Mouse (Mus musculus) kidney, embryonic 14.5 days (tissue): Measurements from ENCODE around the gene Pfkfb2. TPM values are rescaled to one million over a fixed set of nuclear protein-coding genes. Genes with fewer than 3 reads are reported as not detected.

Experiments
- ATAC-seq: fragments of 200-750 bp; cut with Nextera tagmentation; 2 replicates; pipeline ENCODE4 v1.8.0; 2017; ENCODE audit warnings: moderate number of reproducible peaks, mild to moderate bottlenecking, moderate TSS enrichment, moderate library complexity; ENCODE audit not compliant: low FRiP score, low TSS enrichment
- H3K27ac ChIP-seq: fragments of 300-500 bp; sonication (generic); 2 replicates; pipeline ENCODE4 v1.5.1; 2014; ENCODE audit warnings: low read depth, mild to moderate bottlenecking, low read length, moderate library complexity, mixed read lengths
- H3K27me3 ChIP-seq: fragments of 300-500 bp; sonication (generic); 2 replicates; pipeline ENCODE4 v1.6.1; 2014; ENCODE audit warnings: mild to moderate bottlenecking, low read length; ENCODE audit not compliant: control insufficient read depth, insufficient read depth
- H3K36me3 ChIP-seq: fragments of 300-500 bp; sonication (generic); 2 replicates; pipeline ENCODE4 v1.6.1; 2014; ENCODE audit warnings: low read length, mixed read lengths; ENCODE audit not compliant: control insufficient read depth, insufficient read depth
- H3K4me1 ChIP-seq: fragments of 300-500 bp; sonication (generic); 2 replicates; pipeline ENCODE4 v1.6.1; 2014; ENCODE audit warnings: low read length, mixed read lengths; ENCODE audit not compliant: control insufficient read depth, insufficient read depth
- H3K4me2 ChIP-seq: fragments of 300-500 bp; sonication (generic); replicated peaks from 2 replicates; pipeline ENCODE4 v1.6.1; 2014; ENCODE audit warnings: low read depth, mild to moderate bottlenecking, low read length
- H3K4me3 ChIP-seq: fragments of 300-500 bp; sonication (generic); 2 replicates; pipeline ENCODE4 v1.5.1; 2014; ENCODE audit warnings: mild to moderate bottlenecking, low read length
- H3K9ac ChIP-seq: fragments of 300-500 bp; sonication (generic); 2 replicates; pipeline ENCODE4 v1.6.1; 2014; ENCODE audit warnings: low read depth, mild to moderate bottlenecking, low read length, moderate library complexity
- H3K9me3 ChIP-seq: fragments of 300-500 bp; sonication (generic); 2 replicates; pipeline ENCODE4 v1.6.1; 2016; ENCODE audit warnings: low read length; ENCODE audit not compliant: control insufficient read depth
- WGBS: fragments of 180-500 bp; shearing (Covaris S2); extraction: QIAGEN DNeasy Blood & Tissue Kit; methylation state at CpG from one replicate; pipeline ENCODE4 v1.1.7; 2014; 5-methylcytosine and 5-hydroxymethylcytosine counted together
- polyA plus RNA-seq: library from polyadenylated mRNA; unstranded; fragments of >200 nt; fragmentation: Nextera tagmentation; extraction: Ambion mirVana; gene quantifications from 2 replicates; pipeline ENCODE4 v1.2.1, GENCODE M21; 2014

Pfkfb2 gene
- 5.0 and 8.2 TPM in 2 replicates for polyA plus RNA-seq

DNA sequence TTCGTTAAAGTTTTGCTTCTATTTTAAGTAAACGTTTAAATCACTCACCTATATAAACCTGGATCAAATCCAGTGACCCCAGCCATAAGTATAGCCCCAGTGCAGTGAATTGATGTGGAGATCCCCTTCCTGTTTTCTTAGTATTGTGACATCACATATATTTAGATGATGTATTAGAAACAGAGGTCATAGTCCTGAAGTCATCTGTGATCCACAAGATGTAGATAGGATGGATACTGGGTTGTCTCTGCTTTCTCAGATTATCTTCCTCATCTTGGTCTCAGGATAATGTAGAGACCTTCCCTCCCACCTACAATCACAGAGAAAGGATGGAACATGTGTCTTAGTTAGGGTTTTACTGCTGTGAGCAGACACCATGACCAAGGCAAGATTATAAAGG is at the start of gene Pfkfb2:
Gene Pfkfb2, minus strand, starts transcription at position 101 of the 400 bp plus-strand sequence.
- H3K36me3 ChIP-seq, result no peaks in the 10 kb centered on the region
- H3K4me2 ChIP-seq, result no peak within 1 kb of the TSS
- WGBS, result 82% methylated on average over 2 of the region's 2 CpGs
- H3K4me3 ChIP-seq, result no peak within 1 kb of the TSS
- H3K27me3 ChIP-seq, result no peaks in the 10 kb centered on the region
- peaks cover 7% of the 10 kb centered on the region; the same call in 1 of the 2 replicates for H3K4me1 ChIP-seq
- no peak within 1 kb of the TSS for H3K9ac ChIP-seq
- no peaks in the 10 kb centered on the region for H3K9me3 ChIP-seq
- no peak for ATAC-seq
- H3K27ac ChIP-seq, result no peak within 1 kb of the TSS

DNA sequence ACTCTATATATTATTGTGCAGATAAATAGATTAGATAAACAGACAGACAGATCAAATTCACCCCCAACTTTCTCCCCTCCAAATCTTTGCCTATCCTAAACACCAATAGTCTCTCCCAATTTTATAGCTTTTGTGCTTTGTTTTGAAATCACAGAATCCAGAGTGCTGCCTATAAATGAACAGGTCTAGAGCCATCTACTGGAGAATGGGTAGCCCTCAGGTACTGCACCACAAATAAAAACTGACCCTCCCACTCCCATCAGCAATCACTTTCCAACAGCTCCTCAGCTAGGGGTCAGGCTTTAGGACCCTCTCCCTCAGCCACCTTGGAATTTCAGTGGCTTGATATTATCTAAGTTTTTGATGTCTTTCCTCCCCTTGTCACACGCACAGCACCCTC is 47.6 kb upstream of the Pfkfb2 start:
- no peaks in the 10 kb centered on the region for H3K36me3 ChIP-seq
- WGBS, result 64% methylated on average over 1 of the region's 1 CpGs
- no peaks in the 10 kb centered on the region for H3K27me3 ChIP-seq
- no peak overlapping the region for H3K4me3 ChIP-seq
- no peak for ATAC-seq
- H3K4me1 ChIP-seq, result no peaks in the 10 kb centered on the region
- no peak overlapping the region for H3K27ac ChIP-seq
- H3K9me3 ChIP-seq, result no peaks in the 10 kb centered on the region
- H3K4me2 ChIP-seq, result no peak overlapping the region
- H3K9ac ChIP-seq, result no peak overlapping the region

DNA sequence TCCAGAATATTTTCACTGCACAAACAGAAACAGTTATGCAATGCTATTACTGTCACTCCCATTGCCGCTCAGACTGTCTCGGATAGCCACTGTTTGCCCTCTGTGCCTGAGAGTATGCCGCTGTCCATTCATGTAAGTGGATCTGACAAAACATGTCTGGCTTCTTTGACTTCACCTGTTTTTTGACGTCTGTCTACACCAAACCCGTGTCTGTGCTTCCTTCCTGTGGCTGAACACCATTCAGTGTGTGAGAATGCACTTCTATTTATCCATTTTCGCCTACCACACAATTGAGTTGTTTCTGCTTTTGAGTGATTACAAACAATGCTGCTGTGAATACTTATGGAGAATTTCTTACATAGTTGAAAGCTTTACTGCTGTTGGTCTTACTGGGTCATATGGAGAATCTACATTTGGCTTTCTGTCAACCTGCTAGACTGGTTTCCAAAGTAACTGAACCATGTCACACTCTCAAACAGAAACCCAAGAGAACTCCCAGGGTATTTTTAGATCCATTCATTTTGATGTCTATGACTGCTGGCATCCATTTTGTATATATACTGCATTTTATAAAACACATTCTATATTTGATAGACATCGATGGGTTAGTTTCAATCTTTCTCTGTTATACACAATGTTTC is 46.8 kb upstream of the Pfkfb2 start:
- H3K9ac ChIP-seq, result no peak overlapping the region
- ATAC-seq, result no peak
- H3K4me2 ChIP-seq, result no peak overlapping the region
- no peaks in the 10 kb centered on the region for H3K27me3 ChIP-seq
- H3K9me3 ChIP-seq, result no peaks in the 10 kb centered on the region
- H3K36me3 ChIP-seq, result no peaks in the 10 kb centered on the region
- H3K27ac ChIP-seq, result 0 out of 2 replicates have a peak overlapping the region, but pooled peaks have one; percentile 20
- H3K4me3 ChIP-seq, result no peak overlapping the region
- 79% methylated on average over 7 of the region's 7 CpGs for WGBS
- no peaks in the 10 kb centered on the region for H3K4me1 ChIP-seq

DNA sequence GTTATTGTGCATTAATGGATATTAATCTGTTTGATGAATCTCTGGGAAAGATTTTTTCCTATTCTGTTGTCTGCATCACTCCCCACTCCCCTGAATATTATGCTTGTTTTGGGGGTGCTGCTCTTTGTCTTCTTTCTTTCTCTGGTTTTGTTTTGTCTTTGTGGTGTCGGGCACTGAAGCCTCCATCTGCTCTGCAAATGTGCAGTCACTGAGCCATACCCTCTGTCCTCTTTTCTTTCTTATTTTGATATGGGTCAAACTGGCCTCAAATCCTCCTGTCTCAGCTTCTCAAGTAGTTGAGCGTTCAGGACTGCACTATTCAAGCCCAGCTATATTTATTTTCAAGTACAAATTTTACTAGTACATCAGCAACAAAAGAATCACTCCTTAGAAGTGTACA is 46.2 kb upstream of the Pfkfb2 start:
- H3K36me3 ChIP-seq, result no peaks in the 10 kb centered on the region
- WGBS, result 79% methylated on average over 2 of the region's 2 CpGs
- no peak for ATAC-seq
- H3K4me2 ChIP-seq, result no peak overlapping the region
- no peak overlapping the region for H3K27ac ChIP-seq
- H3K27me3 ChIP-seq, result no peaks in the 10 kb centered on the region
- H3K4me3 ChIP-seq, result no peak overlapping the region
- no peaks in the 10 kb centered on the region for H3K4me1 ChIP-seq
- no peaks in the 10 kb centered on the region for H3K9me3 ChIP-seq
- no peak overlapping the region for H3K9ac ChIP-seq

DNA sequence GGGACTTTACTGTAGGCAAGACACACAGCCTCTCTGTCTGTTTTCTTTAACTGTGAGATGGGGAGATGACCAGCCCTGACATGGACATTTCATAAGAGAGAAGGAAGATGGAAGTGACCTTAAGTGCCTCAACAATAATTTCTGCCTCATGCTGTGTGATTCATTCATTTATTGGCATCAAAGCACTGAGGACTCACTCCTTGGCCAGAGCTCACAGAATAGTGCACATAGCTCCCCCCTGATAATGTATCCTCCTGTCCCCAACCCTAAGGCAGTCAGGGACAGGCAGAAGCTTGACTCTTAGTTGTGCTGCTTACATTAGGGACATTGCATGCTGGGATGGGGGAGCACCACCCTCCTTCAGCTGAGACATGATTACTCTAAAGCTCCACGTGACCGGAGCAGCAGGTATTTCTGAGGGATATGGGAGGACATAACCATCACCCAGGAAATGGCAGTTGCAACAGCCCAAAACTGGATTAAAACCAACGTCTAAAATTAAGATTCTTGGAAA is 42.0 kb upstream of the Pfkfb2 start:
- WGBS, result 72% methylated on average over 3 of the region's 3 CpGs
- H3K4me2 ChIP-seq, result no peak overlapping the region
- ATAC-seq, result no peak
- H3K27ac ChIP-seq, result no peak overlapping the region
- no peaks in the 10 kb centered on the region for H3K27me3 ChIP-seq
- no peak overlapping the region for H3K9ac ChIP-seq
- no peaks in the 10 kb centered on the region for H3K4me1 ChIP-seq
- H3K9me3 ChIP-seq, result no peaks in the 10 kb centered on the region
- H3K36me3 ChIP-seq, result no peaks in the 10 kb centered on the region
- H3K4me3 ChIP-seq, result no peak overlapping the region

DNA sequence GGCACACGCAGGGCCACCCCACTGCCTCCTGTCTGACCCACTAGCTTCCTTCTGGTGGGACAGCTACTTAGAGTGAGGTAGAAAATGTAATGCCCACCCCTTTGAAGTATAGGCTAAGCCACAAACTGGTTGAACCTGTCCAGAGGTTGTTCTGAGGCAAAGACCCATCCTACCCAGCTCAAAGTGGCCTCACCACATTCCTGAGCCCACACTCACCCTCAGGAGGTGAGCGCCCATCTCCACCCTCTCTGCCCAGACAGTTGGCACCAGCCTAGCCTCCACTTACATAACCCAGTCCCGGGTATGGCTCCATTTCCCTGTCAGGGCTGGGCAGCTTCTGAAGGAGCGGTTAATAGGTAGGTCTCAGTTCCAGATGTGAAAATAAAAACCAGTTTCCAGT is 41.4 kb upstream of the Pfkfb2 start:
- WGBS, result 75% methylated on average over 4 of the region's 4 CpGs
- H3K27me3 ChIP-seq, result no peaks in the 10 kb centered on the region
- H3K27ac ChIP-seq, result no peak overlapping the region
- no peak overlapping the region for H3K4me2 ChIP-seq
- no peaks in the 10 kb centered on the region for H3K4me1 ChIP-seq
- H3K36me3 ChIP-seq, result no peaks in the 10 kb centered on the region
- no peak overlapping the region for H3K4me3 ChIP-seq
- peak; percentile 80 for ATAC-seq
- no peaks in the 10 kb centered on the region for H3K9me3 ChIP-seq
- no peak overlapping the region for H3K9ac ChIP-seq

DNA sequence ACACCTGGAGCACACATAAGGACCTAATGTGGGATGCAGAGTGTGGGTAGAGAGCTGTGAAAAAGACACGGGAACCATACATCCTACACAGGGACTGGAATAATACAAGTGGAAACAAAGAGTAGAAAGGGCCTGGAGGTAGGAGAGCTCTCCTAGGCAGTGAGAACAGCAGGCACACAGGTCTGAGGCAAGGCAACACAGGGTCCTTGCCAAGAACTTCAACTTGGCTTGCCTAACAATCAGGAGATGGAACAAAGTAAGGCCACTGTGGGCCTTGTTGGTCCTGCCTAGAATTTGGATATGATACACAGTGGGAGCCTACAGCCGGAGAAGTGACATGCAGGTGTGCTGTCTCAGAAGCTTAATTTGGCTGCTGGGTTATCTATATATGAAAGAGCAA is 40.9 kb upstream of the Pfkfb2 start:
- Histone ChIP-seq H3K9ac (no peak overlapping the region), H3K27ac (no peak overlapping the region), H3K27me3 (no peaks in the 10 kb centered on the region), H3K4me2 (no peak overlapping the region), H3K36me3 (no peaks in the 10 kb centered on the region), H3K4me3 (no peak overlapping the region), H3K9me3 (no peaks in the 10 kb centered on the region), H3K4me1 (no peaks in the 10 kb centered on the region)
- ATAC-seq, result no peak
- 94% methylated on average over 2 of the region's 2 CpGs for WGBS

DNA sequence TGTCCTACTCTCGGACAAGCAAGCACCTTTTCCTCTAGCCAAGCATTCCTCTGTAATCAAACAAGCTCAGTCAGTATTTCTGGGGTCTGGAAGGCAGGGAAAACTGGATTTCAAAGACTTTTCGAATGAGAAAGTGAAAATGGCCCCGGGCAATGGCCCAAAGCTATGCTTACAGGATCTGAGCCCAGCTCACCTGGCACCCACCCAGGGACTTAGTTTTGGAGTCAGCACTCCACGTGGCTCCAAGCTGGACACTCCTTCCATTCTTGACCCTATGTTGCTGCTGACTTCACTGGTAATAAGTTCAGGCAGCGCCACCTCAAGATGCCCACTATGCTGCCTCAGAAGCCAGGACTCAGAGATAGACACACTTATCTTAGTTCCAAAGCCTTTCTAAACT is 38.0 kb upstream of the Pfkfb2 start:
- H3K9ac ChIP-seq, result no peak overlapping the region
- H3K4me3 ChIP-seq, result no peak overlapping the region
- no peaks in the 10 kb centered on the region for H3K9me3 ChIP-seq
- ATAC-seq, result no peak
- H3K27me3 ChIP-seq, result no peaks in the 10 kb centered on the region
- no peaks in the 10 kb centered on the region for H3K4me1 ChIP-seq
- H3K27ac ChIP-seq, result no peak overlapping the region
- H3K36me3 ChIP-seq, result no peaks in the 10 kb centered on the region
- H3K4me2 ChIP-seq, result no peak overlapping the region
- WGBS, result 82% methylated on average over 5 of the region's 5 CpGs

DNA sequence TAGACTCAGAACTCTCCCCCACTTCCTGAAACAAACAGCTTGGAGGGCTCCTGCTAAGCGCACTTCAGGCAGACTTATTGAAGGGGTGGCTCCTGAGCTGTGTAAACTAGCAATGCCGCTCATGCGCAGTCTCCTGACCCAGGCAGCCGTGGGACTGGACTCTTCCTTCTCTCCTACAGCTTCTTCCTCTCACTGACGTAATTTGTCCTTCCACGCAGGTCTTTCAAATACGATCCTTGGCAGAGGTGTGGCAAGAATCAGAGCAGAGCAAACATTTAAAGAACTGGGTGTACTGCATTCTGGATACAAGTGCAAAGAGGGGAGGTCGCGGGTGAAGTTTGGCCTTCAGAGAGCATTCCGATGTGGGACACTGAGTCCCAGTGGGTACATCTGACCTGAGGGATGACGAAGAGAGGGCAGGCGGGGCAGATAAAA is 35.0 kb upstream of the Pfkfb2 start:
- Histone ChIP-seq H3K9me3 (no peaks in the 10 kb centered on the region), H3K9ac (no peak overlapping the region), H3K27ac (no peak overlapping the region), H3K36me3 (no peaks in the 10 kb centered on the region), H3K4me2 (no peak overlapping the region), H3K4me1 (no peaks in the 10 kb centered on the region), H3K27me3 (no peaks in the 10 kb centered on the region), H3K4me3 (no peak overlapping the region)
- no peak for ATAC-seq
- WGBS, result 79% methylated on average over 12 of the region's 12 CpGs
